Mouse (Mus musculus) lung, adult 2 months (tissue): Measurements from ENCODE around the gene Zfp217.

ENCODE experiments used
- CTCF ChIP-seq: fragments of 200-500 bp; IDR thresholded peaks from 2 replicates; pipeline ENCODE4 v1.5.1; 2011; ENCODE audit warnings: mild to moderate bottlenecking, low read length, control low read depth; ENCODE audit not compliant: insufficient read depth
- POLR2A ChIP-seq: fragments of 200-500 bp; IDR thresholded peaks from 2 replicates; pipeline ENCODE4 v1.6.1; 2011; ENCODE audit warnings: low read depth, mild to moderate bottlenecking, control low read depth, low read length, borderline replicate concordance; ENCODE audit errors: extremely low read depth

DNA sequence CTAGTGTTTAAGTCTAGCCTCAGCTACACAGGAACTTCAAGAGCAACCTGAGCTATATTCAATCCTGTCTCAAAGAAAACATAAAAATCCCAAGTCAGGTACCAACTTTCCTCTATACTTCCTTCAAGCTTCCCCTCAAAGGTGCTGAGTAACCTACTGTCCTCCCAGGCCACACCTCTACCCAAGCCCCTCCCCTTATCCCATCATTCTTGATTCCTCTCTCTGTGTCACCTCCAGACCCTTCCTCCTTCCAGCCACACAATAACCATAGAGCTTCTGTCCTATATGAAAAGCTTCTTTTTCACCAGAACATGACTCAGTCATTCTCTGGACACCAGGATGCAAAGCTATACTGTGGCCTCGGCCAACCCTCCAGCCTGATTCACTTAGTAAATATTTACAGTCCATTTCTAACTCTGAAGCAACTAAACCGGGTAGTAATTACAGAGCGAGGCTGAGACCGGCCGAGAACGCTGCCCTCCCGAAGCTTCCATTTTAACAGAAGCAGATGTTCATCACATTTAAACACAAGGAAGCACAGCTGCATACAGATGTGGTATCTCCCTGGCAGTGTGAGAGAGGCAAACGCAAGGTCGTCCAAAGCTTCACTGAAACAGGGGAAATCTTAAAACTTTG is 8.4 kb downstream of the Zfp217 start:
- TF ChIP-seq POLR2A (no peak), CTCF (no peak)
